Mouse (Mus musculus): ENCODE measurements at regions not wholly inside any gene's neighbourhood (a gene's known extent, or its start where the extent isn't known, plus 50 kb on each side); places are given as distances from the start of the nearest gene placed in this dataset.

GRCm38 (mm10) chr5:119586391-119587058 is 83.9 kb upstream of the Tbx3 start:
- ATAC-seq (ENCODE audit: insufficient read depth, low FRiP score, low read depth) = no peak
- no peak overlapping the region for H3K27ac ChIP-seq
- H3K27me3 ChIP-seq (replicated peaks) = no peaks in the 10 kb centered on the region
- peaks cover 5% of the 10 kb centered on the region; the same call in 1 of the 2 replicates for H3K4me1 ChIP-seq
- no peak overlapping the region for H3K4me3 ChIP-seq (replicated peaks)
- no peaks in the 10 kb centered on the region for H3K36me3 ChIP-seq
- H3K9ac ChIP-seq = no peak overlapping the region
- H3K4me2 ChIP-seq = no peak overlapping the region
- 81% methylated on average over 12 of the region's 12 CpGs for WGBS
- H3K9me3 ChIP-seq = no peaks in the 10 kb centered on the region

- WGBS = 34% methylated on average over 12 of the region's 12 CpGs
- no peak for ATAC-seq (ENCODE audit: insufficient read depth, low FRiP score, low read depth)
- no peaks in the 10 kb centered on the region for H3K9me3 ChIP-seq
- H3K9ac ChIP-seq = no peak overlapping the region
- H3K36me3 ChIP-seq = no peaks in the 10 kb centered on the region
- no peak overlapping the region for H3K27ac ChIP-seq
- H3K4me2 ChIP-seq = no peak overlapping the region
- H3K27me3 ChIP-seq (replicated peaks) = no peaks in the 10 kb centered on the region
- H3K4me3 ChIP-seq (replicated peaks) = no peak overlapping the region
- H3K4me1 ChIP-seq = peaks cover 5% of the 10 kb centered on the region; the same call in 1 of the 2 replicates
Measured at GRCm38 (mm10) chr5:119587239-119587811, 83.1 kb upstream of the Tbx3 start.

GRCm38 (mm10) chr5:119588340-119589272 is 81.9 kb upstream of the Tbx3 start:
- no peak overlapping the region for H3K4me3 ChIP-seq (replicated peaks)
- no peaks in the 10 kb centered on the region for H3K27me3 ChIP-seq (replicated peaks)
- H3K4me1 ChIP-seq = peaks cover 5% of the 10 kb centered on the region; the same call in 1 of the 2 replicates
- no peak overlapping the region for H3K9ac ChIP-seq
- no peak for ATAC-seq (ENCODE audit: insufficient read depth, low FRiP score, low read depth)
- H3K4me2 ChIP-seq = no peak overlapping the region
- H3K9me3 ChIP-seq = no peaks in the 10 kb centered on the region
- WGBS = 23% methylated on average over 9 of the region's 9 CpGs
- H3K36me3 ChIP-seq = no peaks in the 10 kb centered on the region
- H3K27ac ChIP-seq = no peak overlapping the region

DNA sequence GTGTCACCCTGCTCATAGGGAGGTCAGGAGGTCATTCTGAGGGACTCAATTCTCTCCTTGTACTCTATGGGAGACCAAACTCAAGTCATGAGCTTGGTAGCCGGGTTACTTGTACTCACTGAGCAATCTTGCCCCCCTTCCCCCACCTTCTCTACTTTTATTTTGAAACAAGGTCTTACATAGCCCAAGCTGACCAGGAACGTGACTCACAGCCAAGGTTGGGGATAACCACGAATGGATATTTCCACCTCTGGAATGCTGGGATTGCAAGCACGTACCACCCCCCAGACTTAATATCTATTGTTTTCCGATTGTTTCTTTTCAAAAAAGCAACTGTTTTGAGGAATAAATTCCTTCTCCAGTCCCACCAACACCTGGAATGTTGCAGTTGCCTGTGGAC is 79.2 kb upstream of the Tbx3 start:
- ATAC-seq (ENCODE audit: insufficient read depth, low FRiP score, low read depth) = no peak
- Histone ChIP-seq H3K4me2 (no peak overlapping the region), H3K4me3 (replicated peaks) (no peak overlapping the region), H3K27me3 (replicated peaks) (no peaks in the 10 kb centered on the region), H3K36me3 (no peaks in the 10 kb centered on the region), H3K4me1 (peaks cover 5% of the 10 kb centered on the region; the same call in 1 of the 2 replicates), H3K9ac (no peak overlapping the region), H3K9me3 (no peaks in the 10 kb centered on the region), H3K27ac (no peak overlapping the region)
- WGBS = 81% methylated on average over 5 of the region's 5 CpGs

DNA sequence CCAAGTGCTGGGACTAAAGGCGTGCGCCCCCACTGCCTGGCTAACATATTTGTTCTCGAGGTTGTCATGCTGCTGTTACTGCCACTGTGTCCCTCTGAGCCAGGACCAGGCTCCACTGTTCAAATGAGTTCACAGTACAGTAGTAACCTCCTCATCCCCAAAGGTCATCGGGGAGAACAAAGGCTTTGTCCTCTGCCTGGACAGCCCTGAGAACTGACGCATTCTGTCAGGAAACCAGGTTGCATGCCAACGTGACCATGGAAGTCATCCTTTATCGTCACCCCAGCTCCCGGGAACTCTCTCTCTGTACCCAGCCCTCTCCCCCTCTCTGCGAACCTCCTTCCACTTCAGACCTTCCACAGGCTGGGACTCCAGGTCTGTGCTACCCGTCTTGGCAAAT is 77.6 kb upstream of the Tbx3 start:
- Histone ChIP-seq H3K9ac (no peak overlapping the region), H3K4me3 (replicated peaks) (no peak overlapping the region), H3K36me3 (no peaks in the 10 kb centered on the region), H3K27me3 (replicated peaks) (no peaks in the 10 kb centered on the region), H3K4me2 (no peak overlapping the region), H3K9me3 (no peaks in the 10 kb centered on the region), H3K4me1 (peaks cover 5% of the 10 kb centered on the region; the same call in 1 of the 2 replicates), H3K27ac (no peak overlapping the region)
- WGBS = 78% methylated on average over 10 of the region's 10 CpGs
- no peak for ATAC-seq (ENCODE audit: insufficient read depth, low FRiP score, low read depth)

DNA sequence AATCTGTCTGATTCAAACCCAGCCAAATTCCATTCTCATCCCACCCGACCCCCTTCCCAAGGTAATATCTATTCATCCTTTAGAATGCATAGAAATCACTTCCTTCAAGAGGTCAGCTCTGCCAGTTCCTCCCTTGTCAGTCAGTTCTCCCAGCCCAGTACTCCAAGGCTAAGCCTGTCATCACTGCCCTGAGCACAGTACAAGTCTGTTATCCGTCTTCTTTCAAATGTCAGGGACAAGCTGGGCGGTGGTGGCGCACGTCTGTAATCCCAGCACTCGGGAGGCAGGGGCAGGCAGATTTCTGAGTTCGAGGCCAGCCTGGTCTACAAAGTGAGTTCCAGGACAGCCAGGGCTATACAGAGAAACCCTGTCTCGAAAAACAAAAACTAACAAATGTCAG is 75.9 kb upstream of the Tbx3 start:
- Histone ChIP-seq H3K27me3 (replicated peaks) (no peaks in the 10 kb centered on the region), H3K27ac (no peak overlapping the region), H3K4me1 (no peaks in the 10 kb centered on the region), H3K9me3 (no peaks in the 10 kb centered on the region), H3K36me3 (no peaks in the 10 kb centered on the region), H3K4me2 (no peak overlapping the region), H3K4me3 (replicated peaks) (no peak overlapping the region), H3K9ac (no peak overlapping the region)
- no peak for ATAC-seq (ENCODE audit: insufficient read depth, low FRiP score, low read depth)
- 91% methylated on average over 8 of the region's 8 CpGs for WGBS

GRCm38 (mm10) chr5:119596295-119596993 is 74.0 kb upstream of the Tbx3 start:
- 90% methylated on average over 19 of the region's 19 CpGs for WGBS
- ATAC-seq (ENCODE audit: insufficient read depth, low FRiP score, low read depth) = no peak
- no peak overlapping the region for H3K4me3 ChIP-seq (replicated peaks)

GRCm38 (mm10) chr5:119596994-119597391 is 73.5 kb upstream of the Tbx3 start:
- no peaks in the 10 kb centered on the region for H3K4me1 ChIP-seq
- no peaks in the 10 kb centered on the region for H3K36me3 ChIP-seq
- H3K27me3 ChIP-seq (replicated peaks) = no peaks in the 10 kb centered on the region
- no peak overlapping the region for H3K4me3 ChIP-seq (replicated peaks)
- H3K9me3 ChIP-seq = no peaks in the 10 kb centered on the region
- WGBS = 77% methylated on average over 7 of the region's 8 CpGs
- no peak overlapping the region for H3K9ac ChIP-seq
- H3K4me2 ChIP-seq = no peak overlapping the region
- no peak for ATAC-seq (ENCODE audit: insufficient read depth, low FRiP score, low read depth)
- H3K27ac ChIP-seq = no peak overlapping the region

More at GRCm38 (mm10) chr5:119596295-119596993, 74.0 kb upstream of the Tbx3 start:
- H3K27me3 ChIP-seq (replicated peaks) = no peaks in the 10 kb centered on the region
- H3K27ac ChIP-seq = no peak overlapping the region
- no peaks in the 10 kb centered on the region for H3K4me1 ChIP-seq
- no peaks in the 10 kb centered on the region for H3K9me3 ChIP-seq
- H3K9ac ChIP-seq = no peak overlapping the region
- H3K36me3 ChIP-seq = no peaks in the 10 kb centered on the region
- H3K4me2 ChIP-seq = no peak overlapping the region

GRCm38 (mm10) chr5:119597530-119597929 is 72.9 kb upstream of the Tbx3 start:
- no peak for ATAC-seq (ENCODE audit: insufficient read depth, low FRiP score, low read depth)
- Histone ChIP-seq H3K9ac (no peak overlapping the region), H3K27me3 (replicated peaks) (no peaks in the 10 kb centered on the region), H3K4me3 (replicated peaks) (no peak overlapping the region), H3K27ac (no peak overlapping the region), H3K4me2 (no peak overlapping the region), H3K9me3 (no peaks in the 10 kb centered on the region), H3K4me1 (no peaks in the 10 kb centered on the region), H3K36me3 (no peaks in the 10 kb centered on the region)
- WGBS = 73% methylated on average over 3 of the region's 3 CpGs

DNA sequence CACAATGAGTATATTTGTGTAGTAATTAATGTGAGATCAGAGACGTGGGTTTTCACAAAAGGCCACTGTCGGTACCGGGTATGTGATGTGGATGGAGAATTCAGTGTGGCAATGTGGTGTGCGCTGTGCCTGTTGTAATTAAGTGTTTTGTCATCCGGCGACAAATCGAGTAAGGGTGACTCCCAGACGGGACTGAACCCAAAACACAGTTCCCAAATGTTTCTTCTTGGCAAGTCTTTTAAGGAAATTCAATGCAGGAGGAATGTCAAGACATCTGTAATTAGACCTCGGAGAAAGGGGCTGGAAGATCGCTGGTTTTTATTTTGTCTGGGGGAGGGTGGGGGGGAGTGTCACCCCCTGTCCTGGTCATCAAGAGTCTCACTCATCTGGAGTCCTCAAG is 72.3 kb upstream of the Tbx3 start:
- Histone ChIP-seq H3K27me3 (replicated peaks) (no peaks in the 10 kb centered on the region), H3K4me3 (replicated peaks) (no peak overlapping the region), H3K9ac (no peak overlapping the region), H3K9me3 (no peaks in the 10 kb centered on the region), H3K36me3 (no peaks in the 10 kb centered on the region), H3K4me1 (no peaks in the 10 kb centered on the region), H3K27ac (no peak overlapping the region), H3K4me2 (no peak overlapping the region)
- ATAC-seq (ENCODE audit: insufficient read depth, low FRiP score, low read depth) = no peak
- 46% methylated on average over 10 of the region's 10 CpGs for WGBS

GRCm38 (mm10) chr5:119601390-119601789 is 69.1 kb upstream of the Tbx3 start:
- 88% methylated on average over 5 of the region's 5 CpGs for WGBS
- Histone ChIP-seq H3K9ac (no peak overlapping the region), H3K4me2 (no peak overlapping the region), H3K9me3 (no peaks in the 10 kb centered on the region), H3K4me3 (replicated peaks) (no peak overlapping the region), H3K36me3 (no peaks in the 10 kb centered on the region), H3K27ac (no peak overlapping the region), H3K27me3 (replicated peaks) (no peaks in the 10 kb centered on the region), H3K4me1 (0 out of 2 replicates have a peak, but pooled peaks cover 3% of the 10 kb centered on the region)
- ATAC-seq (ENCODE audit: insufficient read depth, low FRiP score, low read depth) = no peak
